Mouse (Mus musculus) gastrocnemius, adult 2 months (tissue): ENCODE data around the gene Dennd6a. TPM values are rescaled to one million over a fixed set of nuclear protein-coding genes. Genes with fewer than 3 reads are reported as not detected.
A peak's percentile ranks its signal among the peaks of the same experiment; 100 is the strongest.

Source experiments
- DNase-seq: peaks from one replicate; pipeline ENCODE4 v3.0.0; 2022
- H3K27ac ChIP-seq: fragments of 200-600 bp; 2 replicates; pipeline ENCODE4 v1.8.1; 2022; ENCODE audit warnings: mild to moderate bottlenecking
- H3K4me3 ChIP-seq: fragments of 200-600 bp; 2 replicates; pipeline ENCODE4 v1.8.1; 2022; ENCODE audit warnings: mild to moderate bottlenecking, moderate library complexity
- CTCF ChIP-seq: fragments of 200-600 bp; IDR thresholded peaks from 2 replicates; pipeline ENCODE4 v1.8.1; 2022; ENCODE audit warnings: antibody characterized with exemption, mild to moderate bottlenecking, moderate library complexity
- intact Hi-C: fragments of 180-260 bp; cut with DNase I; formaldehyde crosslinking; loops from one replicate; pipeline ENCODE4 v1.15.1; 2025
- total RNA-seq, 2 experiments: library from RNA; stranded (reverse); gene quantifications; 2 replicates each; pipeline ENCODE4 v1.2.3; 2021

Gene Dennd6a
- total RNA-seq, 2 experiments from 2014 or later = 8.2 to 8.5 TPM

DNA sequence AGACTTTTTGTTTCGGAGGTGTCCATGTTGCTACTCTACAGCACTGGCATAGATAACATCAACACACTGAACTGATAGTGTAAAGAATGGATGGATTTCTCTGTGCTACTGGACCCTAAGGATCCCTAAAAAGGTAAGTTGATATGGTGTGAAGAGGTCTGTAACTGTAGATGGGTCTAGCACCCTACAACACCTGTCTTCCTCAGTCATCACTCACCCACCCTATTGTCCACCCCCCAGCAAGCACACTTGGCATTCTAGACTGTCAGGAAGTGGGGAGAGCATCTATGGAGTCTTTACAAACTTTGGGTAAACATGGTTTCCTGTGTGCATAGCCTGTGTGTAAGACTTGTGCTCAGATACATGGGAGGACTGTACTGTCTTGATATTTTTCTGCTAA, 31.5 kb upstream of the Dennd6a start:
- no peak for TF ChIP-seq CTCF
- no peak for DNase-seq
- intact Hi-C loops = no loop called here
- no peak overlapping the region for H3K4me3 ChIP-seq
- no peak overlapping the region for H3K27ac ChIP-seq

DNA sequence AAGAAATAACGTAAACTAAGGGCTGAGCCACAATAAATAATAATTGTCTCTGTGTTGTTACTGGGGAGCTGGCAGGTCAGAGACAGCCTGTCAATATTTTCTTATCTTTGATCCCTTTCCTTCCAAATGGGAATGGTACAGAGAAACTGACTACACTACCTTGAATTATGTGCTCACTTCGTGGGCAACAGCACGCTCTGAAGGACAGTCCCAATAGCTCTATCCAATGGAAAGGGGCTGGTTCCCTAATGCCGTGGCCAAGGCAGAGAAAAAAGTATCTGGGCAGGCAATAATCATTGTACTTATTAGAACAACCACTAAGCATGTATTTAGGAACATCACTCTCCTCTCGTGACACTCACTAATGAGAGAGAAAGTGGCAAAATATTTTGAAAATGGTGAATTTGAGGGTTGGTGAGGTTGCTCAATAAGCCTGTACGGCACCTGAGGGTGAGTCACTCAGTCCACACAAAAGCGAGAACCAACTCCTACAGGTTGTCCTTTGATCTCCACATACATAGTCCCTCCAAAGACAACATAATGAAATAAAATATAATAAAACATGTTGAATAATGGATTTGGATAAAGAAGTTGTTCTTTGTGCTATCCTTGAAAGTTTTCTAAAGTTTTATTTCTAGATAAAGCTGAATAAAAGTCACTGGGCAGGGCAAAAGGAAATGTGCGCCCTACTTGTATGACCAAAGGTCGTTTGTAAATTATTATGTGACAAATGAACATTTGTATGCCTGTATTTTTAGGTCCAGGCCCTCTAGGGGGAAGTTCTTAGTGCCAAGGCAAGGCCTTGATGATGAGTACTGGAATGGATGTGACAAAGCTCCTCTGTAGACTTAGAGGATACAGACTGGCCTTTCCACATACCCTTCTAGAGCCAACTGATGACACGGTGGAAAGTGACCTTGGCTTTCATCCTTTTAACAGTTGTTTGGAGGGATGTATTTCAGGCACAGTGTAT, 25.9 kb upstream of the Dennd6a start:
- no peak overlapping the region for H3K27ac ChIP-seq
- no peak overlapping the region for H3K4me3 ChIP-seq
- no peak for TF ChIP-seq CTCF
- intact Hi-C loops = no loop called here
- no peak for DNase-seq

DNA sequence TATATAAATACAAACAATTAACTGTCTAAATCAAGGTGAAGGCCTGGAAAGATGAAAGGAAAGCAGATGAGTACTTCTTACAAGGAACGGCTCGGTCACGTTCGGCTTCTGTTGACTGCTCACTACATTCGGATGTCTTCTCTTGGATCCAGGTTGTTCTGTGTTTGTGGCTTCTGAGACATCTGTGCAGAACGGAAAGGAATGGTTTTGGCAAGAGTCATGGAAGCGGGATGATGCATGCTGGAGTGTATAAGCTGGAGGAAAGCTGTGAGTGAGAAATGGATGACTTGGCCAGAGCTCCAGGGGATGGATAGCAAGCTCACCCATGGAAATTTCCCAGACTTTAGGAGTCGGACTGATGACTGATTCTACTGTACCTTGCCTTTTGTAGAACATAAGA, 22.9 kb upstream of the Dennd6a start:
- Histone ChIP-seq H3K4me3 (no peak overlapping the region), H3K27ac (no peak overlapping the region)
- DNase-seq = no peak
- intact Hi-C loops = no loop called here
- no peak for TF ChIP-seq CTCF

DNA sequence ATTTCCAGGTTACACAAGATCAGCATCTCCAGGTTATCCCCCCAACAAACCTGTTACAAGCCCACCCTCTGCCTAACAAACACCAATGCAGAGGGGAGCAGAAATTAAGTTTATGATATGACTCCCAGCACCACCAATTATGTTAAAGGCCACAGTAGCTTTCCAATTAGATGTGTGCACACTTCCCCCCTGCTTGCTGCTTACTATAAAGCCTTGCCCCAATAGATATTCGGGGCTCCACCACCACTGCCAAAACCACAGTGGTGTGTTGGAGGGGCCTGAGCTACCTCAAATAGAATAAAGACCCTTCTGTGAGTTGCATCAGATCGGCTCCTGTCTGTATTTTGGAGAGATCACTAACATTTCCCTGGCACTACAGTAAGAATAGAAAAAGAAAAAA, 21.2 kb upstream of the Dennd6a start:
- no peak overlapping the region for H3K27ac ChIP-seq
- no peak overlapping the region for H3K4me3 ChIP-seq
- intact Hi-C loops = no loop called here
- DNase-seq = no peak
- no peak for TF ChIP-seq CTCF

DNA sequence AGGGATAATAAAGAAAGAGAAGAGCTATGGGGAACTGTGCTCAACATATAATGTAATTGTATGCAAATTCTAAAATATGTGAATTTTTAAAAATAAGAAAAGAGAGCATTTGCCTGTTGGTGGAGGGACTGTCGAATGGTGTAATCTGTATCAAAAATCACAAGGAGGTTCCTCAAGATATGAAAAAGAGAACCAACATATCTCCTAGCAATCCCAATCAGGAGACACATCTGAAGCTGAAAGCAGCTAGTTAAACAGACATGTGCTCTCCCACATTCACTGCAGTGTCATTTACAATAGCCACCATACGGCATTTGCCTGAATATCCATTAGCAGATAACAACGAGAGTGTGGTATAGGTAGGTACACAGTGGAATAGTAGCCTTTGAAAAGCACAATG, 20.8 kb upstream of the Dennd6a start:
- intact Hi-C loops = no loop called here
- no peak overlapping the region for H3K27ac ChIP-seq
- TF ChIP-seq CTCF = no peak
- DNase-seq = no peak
- H3K4me3 ChIP-seq = no peak overlapping the region

DNA sequence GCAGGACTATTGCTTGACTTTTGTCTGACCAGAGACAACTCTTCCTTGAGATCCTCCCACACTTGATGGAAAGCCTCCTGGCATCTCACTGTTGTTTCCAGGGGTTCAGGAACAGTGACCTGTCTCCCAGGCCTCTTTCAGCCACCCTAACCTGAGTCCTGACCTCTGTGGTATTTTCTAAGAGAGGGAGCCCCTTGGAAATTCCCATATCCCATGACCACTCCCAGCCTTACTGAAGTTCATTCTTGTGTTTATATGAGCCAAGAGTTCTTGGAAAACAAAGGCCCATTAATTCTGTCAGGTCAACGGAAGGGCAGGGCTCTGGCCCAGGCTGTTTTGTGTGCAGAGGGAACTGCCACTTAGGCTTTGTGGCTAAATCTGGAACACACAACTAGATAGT, 16.1 kb upstream of the Dennd6a start:
- intact Hi-C loops = no loop called here
- no peak for TF ChIP-seq CTCF
- H3K27ac ChIP-seq = no peak overlapping the region
- DNase-seq = no peak
- H3K4me3 ChIP-seq = no peak overlapping the region

DNA sequence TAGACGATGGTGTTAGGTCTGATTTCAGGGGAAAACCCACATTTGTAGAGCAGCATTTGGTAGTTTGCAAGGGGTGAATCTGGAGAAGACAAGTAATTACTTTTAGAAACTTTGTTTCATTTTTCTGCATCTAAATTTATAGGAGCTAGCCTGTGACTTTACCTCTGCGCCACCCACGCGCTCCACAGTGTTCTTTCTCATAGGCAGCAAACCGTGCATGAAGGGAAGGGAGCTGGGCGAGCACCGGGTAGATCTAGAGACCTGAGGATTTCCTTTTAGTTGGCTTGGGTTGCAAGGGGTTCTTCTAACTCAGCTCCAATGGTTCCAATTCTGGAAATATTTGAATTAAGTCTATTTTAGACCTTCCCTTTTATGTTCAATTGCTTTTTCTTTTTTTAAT, 15.1 kb upstream of the Dennd6a start:
- no peak overlapping the region for H3K27ac ChIP-seq
- DNase-seq = no peak
- no peak overlapping the region for H3K4me3 ChIP-seq
- intact Hi-C loops = no loop called here
- TF ChIP-seq CTCF = no peak

DNA sequence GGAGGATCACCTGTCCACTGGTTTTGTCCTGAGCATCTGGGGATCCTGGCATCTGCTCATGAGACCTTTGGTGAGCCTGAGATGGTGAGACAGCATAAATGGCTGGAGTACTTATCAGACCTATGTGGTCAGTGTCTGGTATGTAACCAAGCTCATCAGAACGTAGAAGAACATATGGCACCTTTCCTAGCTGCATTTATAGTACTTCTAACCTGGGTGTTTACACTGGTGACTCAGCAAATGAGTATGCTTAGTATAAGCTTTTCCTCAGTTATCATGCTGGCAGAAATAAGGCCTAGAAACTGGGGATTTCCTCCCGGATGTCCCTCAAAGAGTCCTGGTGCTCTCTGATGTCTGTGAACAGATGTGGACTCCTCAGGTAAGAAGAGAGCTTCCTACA, 11.4 kb upstream of the Dennd6a start:
- H3K4me3 ChIP-seq = no peak overlapping the region
- TF ChIP-seq CTCF = no peak
- intact Hi-C loops = no loop called here
- DNase-seq = no peak
- no peak overlapping the region for H3K27ac ChIP-seq

DNA sequence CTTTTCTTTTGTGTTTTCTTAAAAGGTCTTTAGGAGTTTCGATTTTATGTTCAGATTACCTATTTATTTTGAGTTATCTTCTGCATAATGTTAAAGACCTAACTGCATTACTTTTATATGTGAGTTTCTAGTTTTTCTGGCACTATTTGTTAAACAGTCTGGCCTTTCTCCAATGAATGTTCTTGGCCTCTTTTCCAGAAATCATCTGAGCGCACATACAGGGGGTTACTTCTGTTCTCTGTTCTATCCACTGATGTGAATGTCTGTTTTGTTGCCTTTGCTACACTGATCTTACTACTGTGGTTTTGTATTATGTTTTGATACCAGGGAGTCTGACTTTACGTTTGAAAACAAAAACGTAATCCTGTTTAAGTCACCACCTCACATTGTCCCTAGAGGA, 3.8 kb upstream of the Dennd6a start:
- DNase-seq = no peak
- Histone ChIP-seq H3K27ac (no peak overlapping the region), H3K4me3 (no peak overlapping the region)
- no peak for TF ChIP-seq CTCF
- intact Hi-C loops = no loop called here

DNA sequence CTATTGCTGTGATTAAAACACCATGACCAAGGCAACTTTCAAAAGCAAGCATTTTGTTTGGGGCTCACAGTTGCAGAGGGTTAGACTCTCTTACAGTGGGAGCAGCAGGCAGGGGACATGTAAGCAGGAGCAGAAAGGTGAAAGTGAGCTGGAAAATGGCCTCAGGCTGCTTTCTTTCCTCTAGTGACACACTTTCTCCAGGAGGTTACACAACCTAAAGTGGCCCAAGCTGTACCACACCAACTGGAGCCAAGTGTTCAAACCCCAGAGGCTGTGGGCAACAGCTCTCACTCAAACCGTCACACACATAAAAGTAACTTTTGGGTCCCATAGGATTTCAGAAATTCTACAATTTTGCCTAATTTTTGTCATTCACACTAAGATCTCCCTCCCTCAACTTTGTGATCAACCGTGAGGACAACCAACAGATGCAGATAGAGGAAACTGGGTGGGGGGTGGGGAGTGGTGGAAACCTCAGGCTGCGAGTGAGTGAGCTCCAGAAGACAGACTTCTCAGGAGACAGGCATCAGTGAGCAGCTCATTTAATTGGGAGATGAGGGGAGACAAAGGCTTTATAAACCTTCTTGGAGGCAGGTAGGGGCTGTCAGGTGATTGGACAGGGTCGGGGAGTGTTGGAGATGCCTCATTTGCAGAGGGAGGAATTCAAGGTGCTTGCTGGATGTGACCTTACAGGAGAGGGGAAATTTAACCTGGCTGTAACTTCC, 1.5 kb upstream of the Dennd6a start:
- H3K4me3 ChIP-seq = no peak overlapping the region
- no peak for DNase-seq
- no peak overlapping the region for H3K27ac ChIP-seq
- TF ChIP-seq CTCF = no peak
- intact Hi-C loops = no loop called here

DNA sequence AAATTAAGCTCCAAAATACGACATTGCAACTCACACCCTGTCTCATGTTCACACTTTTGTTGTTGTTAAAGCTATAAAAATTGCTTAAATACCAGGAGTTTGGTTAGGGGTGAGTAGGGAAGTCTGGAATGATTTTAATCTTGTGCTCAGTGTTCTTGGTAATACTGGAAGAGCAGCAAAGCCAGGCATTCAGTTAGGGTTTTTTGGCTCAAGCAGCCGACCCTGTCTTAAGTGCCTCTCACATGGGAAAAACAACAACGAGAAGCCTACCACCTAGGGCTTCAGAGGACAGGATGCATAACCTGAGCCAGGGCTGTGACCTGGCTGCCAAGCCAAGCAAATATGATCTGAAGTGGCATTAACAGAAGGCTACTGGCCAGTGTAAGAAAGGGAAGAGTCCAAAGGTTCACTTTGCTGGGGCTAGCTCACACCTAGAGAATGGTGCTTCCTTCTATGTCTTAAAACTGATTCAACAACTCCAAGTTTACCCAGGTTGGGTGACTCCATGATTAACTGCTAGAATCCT, 2.7 kb downstream of the Dennd6a start:
- peak overlapping the region; percentile 17; the same call in 1 of the 2 replicates for H3K27ac ChIP-seq
- intact Hi-C loops = no loop called here
- TF ChIP-seq CTCF = no peak
- no peak overlapping the region for H3K4me3 ChIP-seq
- DNase-seq = peak; percentile 34

DNA sequence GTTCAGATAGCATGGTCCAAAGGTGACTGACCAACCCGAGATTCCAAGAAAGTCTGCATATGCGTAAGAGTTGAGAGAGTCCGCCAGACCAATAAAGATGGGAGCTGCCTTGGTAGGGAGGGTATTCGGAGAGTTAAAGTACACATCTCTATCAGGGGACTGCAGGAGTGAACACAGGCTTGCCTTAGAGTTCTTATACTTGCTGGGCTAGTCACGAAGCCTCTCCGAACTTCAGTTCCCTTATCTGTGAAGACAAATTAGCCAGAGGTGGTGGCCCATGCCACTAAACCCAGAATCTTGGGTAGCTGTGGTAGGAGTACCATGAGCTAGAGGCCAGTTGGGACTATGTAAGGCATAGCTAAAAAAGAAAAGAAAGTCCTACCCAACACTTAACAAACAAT, 5.1 kb downstream of the Dennd6a start:
- DNase-seq = no peak
- TF ChIP-seq CTCF = no peak
- intact Hi-C loops = no loop called here
- Histone ChIP-seq H3K27ac (peak overlapping the region; percentile 99), H3K4me3 (peak overlapping the region; percentile 100)
